Mouse (Mus musculus) heart, postnatal 4 days (tissue): ENCODE measurements around the gene Orai1. TPM values are rescaled to one million over a fixed set of nuclear protein-coding genes. Genes with fewer than 3 reads are reported as not detected.
"Not testable (repeated sequence)": the region's sequence is repeated elsewhere in the genome, so short reads cannot be mapped to it uniquely, and the experiment has no call there.

Experiments used
- DNase-seq: peaks from one replicate; pipeline ENCODE4 v3.0.0; 2021
- total RNA-seq, 2 experiments: library from RNA; stranded (reverse); gene quantifications; 2 replicates each; pipeline ENCODE4 v1.2.3; 2021

The Orai1 gene
- 10 to 100 TPM; 19.2 to 19.8 TPM for total RNA-seq

GRCm38 (mm10) chr5:123014753-123015701 is at the start of gene Orai1:
Gene Orai1, plus strand, starts transcription at chr5:123015074.
- DNase-seq, result peak; percentile 99

GRCm38 (mm10) chr5:122965427-122965826 is 49.4 kb upstream of the Orai1 start:
- no peak for DNase-seq

- peak; percentile 88 for DNase-seq
Observed at GRCm38 (mm10) chr5:122968322-122968721, 46.6 kb upstream of the Orai1 start.

DNA sequence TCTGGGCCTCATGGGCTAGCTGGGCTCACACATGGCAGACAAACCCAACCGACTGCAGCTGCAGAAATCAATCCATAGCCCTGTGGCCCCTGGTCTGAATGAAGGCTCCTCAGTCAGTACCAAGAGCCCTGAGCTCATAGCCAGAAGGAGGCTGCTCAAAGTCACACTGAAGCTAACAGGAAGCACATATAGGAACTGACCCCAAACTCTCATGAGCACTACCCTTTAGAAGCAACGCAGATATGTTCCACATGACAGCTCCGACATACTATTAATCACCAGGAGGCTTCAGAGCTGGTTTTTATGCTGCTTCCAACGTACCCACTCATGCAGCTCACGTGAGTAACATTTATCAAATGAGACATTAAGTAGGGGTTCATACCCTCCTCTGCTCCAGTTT is 44.8 kb upstream of the Orai1 start:
- DNase-seq, result no peak

GRCm38 (mm10) chr5:122971438-122971837 is 43.4 kb upstream of the Orai1 start:
- DNase-seq, result no peak

- no peak for DNase-seq
Observed at GRCm38 (mm10) chr5:122972116-122972515, 42.8 kb upstream of the Orai1 start.

GRCm38 (mm10) chr5:122974701-122975100 is 40.2 kb upstream of the Orai1 start:
- DNase-seq, result not testable (repeated sequence)

GRCm38 (mm10) chr5:122978970-122979369 is 35.9 kb upstream of the Orai1 start:
- DNase-seq, result no peak

DNA sequence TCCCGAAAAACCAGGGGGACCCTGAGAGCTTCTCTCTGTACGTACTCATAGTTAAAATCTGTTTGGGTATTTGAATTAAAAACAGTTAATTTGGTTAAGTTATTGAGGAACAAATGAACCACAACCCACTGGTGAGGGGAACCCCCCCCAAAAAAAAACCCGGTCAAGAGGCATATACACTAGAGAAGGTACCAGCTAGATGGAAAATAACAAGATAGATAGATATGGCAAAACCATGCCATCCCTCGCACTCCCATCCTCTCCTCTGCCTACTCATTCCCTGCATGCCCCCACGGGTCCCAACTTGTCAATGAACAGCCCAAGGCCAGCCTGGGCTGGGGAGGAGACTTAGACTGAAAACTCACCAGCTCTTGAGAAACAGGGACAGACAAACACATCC is 30.4 kb upstream of the Orai1 start:
- no peak for DNase-seq

DNA sequence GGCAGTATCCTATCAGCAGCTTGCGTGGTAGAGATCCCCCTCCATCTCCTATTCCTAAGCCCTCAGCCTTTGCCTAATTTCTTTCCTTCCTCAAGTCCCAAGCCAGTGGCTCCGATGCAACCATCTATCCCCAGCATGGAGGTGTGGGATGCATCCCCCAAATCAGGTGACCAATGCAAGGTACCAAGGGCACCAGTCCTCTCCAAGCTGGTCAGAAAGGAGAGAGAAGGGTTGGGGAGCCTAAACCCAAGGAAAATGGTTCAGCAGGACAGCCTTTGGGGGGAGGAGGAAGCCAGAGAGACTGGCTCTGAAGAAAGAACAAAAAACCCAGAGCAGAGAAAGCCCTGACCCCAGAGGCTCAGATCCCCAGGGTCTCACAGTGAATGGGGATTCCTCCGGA is 29.6 kb upstream of the Orai1 start:
- DNase-seq, result no peak

GRCm38 (mm10) chr5:122986091-122986493 is 28.8 kb upstream of the Orai1 start:
- DNase-seq, result no peak

GRCm38 (mm10) chr5:122987211-122988020 is 27.5 kb upstream of the Orai1 start:
- peak; percentile 39 for DNase-seq

DNA sequence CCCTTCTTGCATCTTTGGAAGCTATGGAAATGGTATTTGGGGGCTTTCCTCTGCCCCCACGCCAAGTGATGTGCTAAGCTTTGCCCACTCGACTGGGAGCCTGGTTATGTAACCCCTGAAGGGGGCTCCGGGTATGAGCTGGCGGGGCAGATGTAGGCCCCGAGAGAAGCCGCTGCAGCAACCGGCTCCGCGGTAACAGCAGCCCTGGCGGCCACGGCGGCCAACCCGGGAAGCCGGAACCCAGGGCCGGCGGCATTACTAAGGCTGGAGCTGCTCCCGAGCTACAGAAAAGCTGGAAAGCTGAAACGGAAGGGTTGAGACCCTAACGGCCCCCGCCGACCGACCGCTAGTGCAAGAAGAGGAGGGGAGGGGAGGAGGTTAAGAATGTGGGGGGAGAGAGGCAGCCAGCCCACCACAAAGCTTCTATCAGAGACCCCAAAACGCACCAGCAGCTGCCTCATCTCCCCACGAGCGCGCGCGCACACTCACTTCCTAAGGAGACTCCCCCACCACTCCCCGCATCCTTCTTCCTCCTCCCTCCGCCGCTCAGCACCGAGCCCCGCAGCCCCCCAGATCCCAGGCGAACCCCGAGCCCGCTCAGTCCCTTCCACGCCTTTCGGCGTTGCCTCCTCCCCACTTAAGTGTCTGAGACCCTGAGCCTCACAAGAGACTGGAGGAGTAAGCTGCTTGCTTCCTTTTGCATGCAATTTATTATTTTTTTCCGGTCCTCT is 26.7 kb upstream of the Orai1 start:
- DNase-seq, result peak; percentile 47

GRCm38 (mm10) chr5:122989001-122989525 is 25.8 kb upstream of the Orai1 start:
- peak; percentile 76 for DNase-seq

DNA sequence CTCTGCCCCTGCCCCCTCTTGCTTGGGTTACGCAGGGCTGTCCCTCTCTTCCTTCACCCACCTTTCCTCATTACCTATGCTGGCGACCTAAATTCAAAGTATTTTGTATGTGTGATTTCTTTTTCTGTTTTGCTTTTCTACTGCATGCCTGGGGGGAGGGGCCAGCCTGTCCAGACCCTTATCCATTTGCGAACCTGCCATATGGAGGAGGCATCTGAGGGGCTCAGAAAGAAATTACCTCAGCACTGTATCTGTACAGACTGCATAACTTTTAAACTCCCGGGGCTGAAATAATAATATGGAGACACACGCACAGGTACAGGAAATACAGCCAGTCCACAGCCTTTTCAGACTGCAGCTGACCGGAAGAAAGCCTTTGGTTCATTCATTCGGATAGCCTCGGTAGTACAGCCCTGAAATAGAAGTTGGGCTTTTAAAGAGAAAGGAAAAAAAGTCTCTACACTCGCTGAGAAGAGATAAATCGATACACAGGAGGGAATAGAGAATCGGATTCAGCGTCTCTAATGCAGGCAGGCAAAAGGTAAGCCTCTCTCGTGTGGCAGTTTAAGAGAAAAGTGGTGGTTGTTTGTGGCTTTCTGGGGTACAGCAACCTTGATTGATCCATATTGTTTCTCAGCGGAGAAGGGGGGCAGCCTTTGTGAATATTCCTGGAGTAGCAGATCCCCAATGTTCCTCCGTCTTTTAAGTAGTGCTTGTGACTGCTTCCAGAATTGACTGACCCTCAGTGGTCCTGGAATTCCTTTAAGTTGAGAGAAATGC is 25.1 kb upstream of the Orai1 start, which contains the start of gene Kdm2b:
Gene Kdm2b (minus strand): TSS at position 273 of the 780 bp plus-strand sequence.
- DNase-seq, result peak; percentile 7

DNA sequence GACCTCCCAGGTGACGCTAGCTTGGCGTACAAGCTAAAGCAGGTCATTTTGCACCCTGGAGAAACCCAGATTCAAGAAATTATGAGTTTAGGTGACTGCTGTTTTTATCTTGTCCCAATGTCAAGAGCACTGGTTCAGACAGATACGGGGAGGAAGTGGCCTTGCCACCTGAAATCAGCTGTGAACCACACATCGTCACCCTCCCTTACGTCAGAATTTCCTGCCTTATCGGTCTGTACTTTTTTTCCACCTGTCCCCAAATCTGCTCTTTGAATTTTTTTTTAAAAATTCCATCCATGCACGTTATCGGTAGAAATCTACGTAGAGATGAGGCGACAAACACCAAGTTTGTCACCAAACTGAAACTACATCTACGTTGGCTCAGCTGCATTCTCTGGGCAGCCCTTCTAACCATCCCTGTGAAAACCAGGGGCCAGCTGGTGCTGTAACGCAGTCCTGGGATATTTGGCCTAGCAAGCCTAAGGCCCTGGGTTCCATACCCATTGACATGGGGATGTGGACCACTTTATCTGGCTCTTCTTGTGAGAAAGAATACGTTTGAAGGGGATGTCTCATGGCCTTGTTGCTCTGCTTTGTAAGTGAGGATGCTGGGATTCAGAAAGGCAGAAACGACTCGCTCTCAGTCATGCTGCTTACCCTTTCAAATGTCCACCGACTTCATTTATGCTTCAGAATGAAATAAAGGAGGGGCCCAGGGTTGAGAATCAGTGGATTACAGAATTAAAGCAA is 24.3 kb upstream of the Orai1 start:
- no peak for DNase-seq

DNA sequence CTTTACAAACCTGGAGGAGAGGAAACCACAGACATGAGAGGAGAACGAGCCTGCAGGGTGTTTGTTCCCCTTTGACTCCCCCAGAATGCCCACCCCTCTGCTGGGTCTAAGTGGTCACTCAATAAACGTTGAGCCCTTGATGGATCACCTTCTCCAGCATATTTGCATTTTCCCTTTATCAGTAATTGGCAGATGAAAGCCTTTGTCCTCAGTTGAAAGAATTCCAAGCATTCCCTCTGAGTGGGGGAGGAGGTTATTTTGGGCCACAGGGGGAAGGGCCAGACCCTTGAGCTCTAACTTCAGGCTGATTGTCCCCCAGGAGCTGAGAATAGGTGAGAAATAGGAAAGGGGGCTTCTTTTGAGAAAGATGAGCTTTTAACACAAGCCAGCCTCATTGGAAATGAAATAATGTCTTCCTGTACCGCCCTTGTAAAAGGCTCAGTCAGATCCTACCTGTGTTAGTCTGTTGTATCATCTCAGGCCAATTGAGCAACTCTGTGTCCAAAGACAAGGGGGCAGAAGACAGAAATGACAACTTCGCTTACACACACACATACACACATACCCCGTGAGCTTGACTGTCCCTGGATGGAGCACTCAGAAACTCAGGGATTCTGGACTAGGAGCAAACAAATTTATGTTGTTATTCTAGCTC is 23.4 kb upstream of the Orai1 start:
- DNase-seq, result no peak

DNA sequence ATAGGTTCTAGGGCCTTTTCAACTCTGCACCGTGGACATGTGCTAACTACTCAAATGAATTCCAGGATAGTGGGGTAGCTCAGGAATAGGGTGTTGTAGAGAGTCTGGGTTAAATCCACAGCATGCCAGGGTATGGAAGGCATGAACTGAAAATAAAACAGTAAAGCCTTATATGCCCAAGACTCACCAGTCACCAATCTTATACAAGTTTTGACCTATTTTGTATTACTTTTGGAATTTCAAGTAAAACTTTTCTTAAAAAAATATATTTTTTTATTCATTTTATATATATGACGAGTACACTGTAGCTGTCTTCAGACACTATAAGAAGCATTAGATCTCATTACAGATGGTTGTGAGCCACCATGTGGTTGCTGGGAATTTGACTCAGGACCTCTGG is 21.1 kb upstream of the Orai1 start:
- no peak for DNase-seq

DNA sequence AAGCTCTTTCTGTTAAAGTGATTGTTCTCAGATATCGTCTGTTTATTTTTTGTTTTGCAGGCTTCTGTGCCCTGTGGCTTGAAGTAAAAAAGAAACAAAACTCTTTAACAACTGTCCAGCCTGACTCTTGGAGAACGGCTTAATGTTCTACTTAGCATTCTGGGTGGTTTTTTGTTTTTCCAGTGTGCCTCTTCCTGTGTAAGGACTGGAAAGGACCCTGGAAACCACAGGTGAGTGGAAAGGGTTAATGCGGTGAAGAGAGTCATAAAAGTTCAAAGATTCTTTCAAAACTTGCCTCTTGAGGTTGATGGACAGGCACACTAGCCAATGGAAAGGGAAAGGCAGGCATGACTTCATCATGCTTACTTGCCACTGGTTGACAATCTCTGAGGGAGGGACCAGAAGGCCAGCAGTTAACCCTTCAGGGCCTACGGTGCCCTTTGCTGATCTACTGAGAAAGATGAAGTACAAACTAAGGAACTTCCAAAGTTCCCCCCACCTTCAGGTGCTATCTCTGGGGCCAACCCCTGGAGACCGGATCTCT is 20.5 kb upstream of the Orai1 start:
- DNase-seq, result peak; percentile 97

DNA sequence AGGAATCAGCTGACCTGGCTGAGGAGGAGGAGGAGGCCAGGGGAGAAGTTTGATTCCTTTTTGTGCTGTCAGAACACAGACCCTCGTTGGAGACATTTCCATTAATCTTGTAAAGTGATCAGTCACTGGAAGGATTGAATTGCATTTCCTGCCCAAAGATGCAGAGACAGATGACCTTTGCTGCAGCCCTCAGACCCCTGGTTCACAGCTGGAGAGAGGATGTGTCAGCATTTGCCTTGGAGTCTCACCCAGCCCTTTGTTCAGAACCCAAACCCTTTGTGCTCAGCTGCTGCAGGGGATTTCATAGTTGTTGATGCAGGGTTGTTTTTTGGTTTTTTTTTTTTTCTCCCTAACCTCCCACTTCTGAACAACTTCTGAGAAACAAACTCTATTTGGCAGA is 20.0 kb upstream of the Orai1 start:
- DNase-seq, result no peak
